28 mouse cellular contexts compared by ENCODE assay signal in the genomic region with DNA sequence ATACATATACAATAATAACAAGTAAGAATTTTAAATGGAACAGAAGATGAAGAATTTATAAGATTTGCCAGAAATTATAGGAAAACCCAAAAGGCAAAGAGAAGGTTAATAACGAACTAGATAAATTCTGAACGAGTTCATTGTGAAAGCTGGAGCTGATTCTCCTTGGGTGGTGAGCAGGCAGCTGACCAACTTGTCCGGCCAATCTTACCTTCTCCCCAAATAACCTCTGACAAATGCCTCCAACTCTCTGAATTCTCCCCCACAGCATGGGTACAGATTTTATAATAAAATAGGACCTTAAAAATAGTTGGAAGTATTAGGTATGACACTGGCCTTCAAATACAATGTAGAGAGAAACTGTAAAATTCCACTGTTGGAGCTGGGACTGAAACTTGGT.
"Had no signal": no experiment of that assay in that cellular context is flagged by ENCODE, and none has a peak within 500 bp of the region (broad histone marks: within the 10 kb centered on the region; RNA-seq: fewer than 3 reads in every experiment).

No protein-coding gene starts in this region.

- H3K4me1 ChIP-seq: limb, embryonic 10.5 days; limb, embryonic 12.5 days; limb, embryonic 13.5 days; limb, embryonic 15.5 days; liver, embryonic 12.5 days; liver, embryonic 13.5 days; liver, embryonic 15.5 days; megakaryocyte, embryonic 14.5 days; midbrain, embryonic 10.5 days; midbrain, embryonic 12.5 days; midbrain, embryonic 13.5 days; midbrain, embryonic 15.5 days; neural tube, embryonic 12.5 days had no signal

- H3K27me3 ChIP-seq: limb, embryonic 12.5 days; limb, embryonic 13.5 days; limb, embryonic 15.5 days; liver, embryonic 12.5 days; liver, embryonic 13.5 days; liver, embryonic 15.5 days; lung, embryonic 15.5 days; megakaryocyte, embryonic 14.5 days; midbrain, embryonic 12.5 days; midbrain, embryonic 13.5 days; midbrain, embryonic 15.5 days; neural tube, embryonic 12.5 days had no signal

- DNase-seq: left cerebral cortex, postnatal 4 days; liver; liver, embryonic 13.5 days; liver, postnatal 0 days; lung, adult 18-20 months; lung, adult 2 months; lung, embryonic 14.5 days; lung, postnatal 10 days; lung, postnatal 14 days; lung, postnatal 36 days; lung, postnatal 4 days; midbrain, embryonic 14.5 days had no signal

- H3K36me3 ChIP-seq: limb, embryonic 10.5 days; limb, embryonic 12.5 days; limb, embryonic 13.5 days; limb, embryonic 15.5 days; liver, embryonic 12.5 days; liver, embryonic 13.5 days; liver, embryonic 15.5 days; lung, embryonic 15.5 days; midbrain, embryonic 10.5 days; midbrain, embryonic 12.5 days; midbrain, embryonic 13.5 days; midbrain, embryonic 15.5 days; neural tube, embryonic 12.5 days had no signal

- H3K9ac ChIP-seq: limb, embryonic 12.5 days; limb, embryonic 13.5 days; limb, embryonic 15.5 days; liver, embryonic 12.5 days; liver, embryonic 13.5 days; liver, embryonic 14.5 days; liver, embryonic 15.5 days; liver, postnatal 0 days; lung, embryonic 14.5 days; lung, embryonic 15.5 days; midbrain, embryonic 12.5 days; midbrain, embryonic 13.5 days; midbrain, embryonic 15.5 days; neural tube, embryonic 12.5 days had no signal

- H3K4me3 ChIP-seq: limb, embryonic 10.5 days; limb, embryonic 12.5 days; limb, embryonic 13.5 days; limb, embryonic 15.5 days; liver, embryonic 12.5 days; liver, embryonic 13.5 days; liver, embryonic 15.5 days; lung, embryonic 15.5 days; megakaryocyte, embryonic 14.5 days; midbrain, embryonic 10.5 days; midbrain, embryonic 12.5 days; midbrain, embryonic 13.5 days; midbrain, embryonic 15.5 days; myocyte; neural tube, embryonic 12.5 days had no signal

- H3K27ac ChIP-seq: limb, embryonic 10.5 days; limb, embryonic 12.5 days; limb, embryonic 13.5 days; limb, embryonic 15.5 days; liver, embryonic 12.5 days; liver, embryonic 13.5 days; liver, embryonic 14.5 days; liver, embryonic 15.5 days; macrophage; midbrain, embryonic 10.5 days; midbrain, embryonic 12.5 days; midbrain, embryonic 13.5 days; midbrain, embryonic 15.5 days; neural tube, embryonic 12.5 days had no signal
